Mouse (Mus musculus) right cerebral cortex, postnatal 36 days (tissue): ENCODE data around the gene Dach2.
"Not testable (repeated sequence)": the region's sequence is repeated elsewhere in the genome, so short reads cannot be mapped to it uniquely, and the experiment has no call there.

Experiments used
- DNase-seq, 2 experiments: peaks; one replicate each; pipeline ENCODE4 v3.0.0; 2022; ENCODE audit warnings: low spot score in 2 of 2, mixed read lengths in 1 of 2

Gene Dach2

DNA sequence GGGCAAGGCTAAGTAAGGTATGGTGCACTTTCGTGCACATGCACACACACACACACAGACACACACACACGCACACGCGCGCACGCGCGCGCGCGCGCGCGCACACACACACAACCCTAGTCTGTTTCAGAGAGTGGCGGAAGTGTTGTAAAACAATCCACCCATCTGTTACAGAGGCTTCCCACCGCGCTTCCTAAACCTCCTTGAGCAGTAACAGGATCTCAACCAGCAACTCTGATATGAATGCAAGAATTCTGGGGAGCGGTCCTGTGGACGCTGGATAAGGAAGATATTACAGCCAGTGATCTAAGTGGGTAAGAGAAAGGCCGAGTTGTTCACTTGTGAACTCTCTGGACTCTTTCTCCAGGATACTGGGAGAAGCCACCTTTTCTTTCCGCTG lies at the start of gene Dach2:
Dach2 (plus strand) TSS at position 107 of the 400 bp plus-strand sequence.
- no peak for DNase-seq

DNA sequence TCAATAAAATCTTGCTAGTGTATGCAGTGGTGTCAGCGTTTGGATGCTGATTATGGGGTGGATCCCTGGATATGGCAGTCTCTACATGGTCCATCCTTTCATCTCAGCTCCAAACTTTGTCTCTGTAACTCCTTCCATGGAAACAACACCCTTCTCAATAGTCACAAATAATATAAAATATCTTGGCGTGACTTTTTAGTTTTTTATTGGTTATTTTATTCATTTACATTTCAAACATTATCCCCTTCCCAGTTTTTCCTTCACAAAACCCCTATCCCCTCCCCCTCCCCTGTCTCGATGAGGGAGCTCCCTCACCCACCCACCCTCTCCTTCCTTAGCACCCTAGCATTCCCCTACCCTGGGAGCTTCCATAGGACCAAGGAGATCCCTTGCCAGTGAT lies 44.9 kb upstream of the Dach2 start:
- not testable (repeated sequence) for DNase-seq

DNA sequence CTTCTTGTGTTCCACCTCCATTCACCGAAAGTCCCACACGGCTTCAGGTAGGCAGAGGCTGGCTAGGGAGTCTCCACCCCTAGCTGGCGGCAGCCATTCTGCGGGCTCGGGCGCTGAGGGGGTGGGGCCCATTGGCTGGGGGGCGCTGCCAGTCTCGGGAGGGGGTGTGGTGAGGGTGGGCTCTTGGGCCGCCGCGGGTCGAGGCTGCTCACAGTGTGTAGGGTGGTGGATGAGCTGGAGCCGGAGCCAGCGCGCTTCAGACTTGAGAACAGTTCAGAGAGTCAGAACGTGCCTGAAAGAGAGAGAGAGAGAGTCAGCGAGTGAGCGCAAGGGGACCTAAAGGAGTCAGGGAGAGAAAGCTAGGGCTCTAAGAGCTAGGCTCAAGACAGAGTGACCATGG lies 721 bp downstream of the Dach2 start:
- peak in 1 of 2 experiments; percentile 5 for DNase-seq

DNA sequence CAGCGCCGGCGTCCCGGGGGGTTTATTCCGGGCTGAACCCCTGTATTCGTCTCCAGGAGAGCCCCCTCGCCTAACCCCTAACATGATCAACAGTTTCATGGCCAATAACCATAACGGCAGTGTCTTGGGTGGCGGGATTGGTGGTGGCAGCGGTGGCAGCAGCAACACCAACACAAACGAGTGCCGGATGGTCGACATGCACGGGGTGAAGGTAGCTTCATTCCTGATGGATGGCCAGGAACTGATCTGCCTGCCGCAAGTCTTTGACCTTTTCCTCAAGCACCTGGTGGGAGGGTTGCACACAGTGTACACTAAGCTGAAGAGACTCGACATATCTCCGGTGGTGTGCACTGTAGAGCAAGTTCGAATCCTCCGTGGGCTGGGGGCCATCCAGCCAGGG lies 1.2 kb downstream of the Dach2 start:
- DNase-seq = no peak

DNA sequence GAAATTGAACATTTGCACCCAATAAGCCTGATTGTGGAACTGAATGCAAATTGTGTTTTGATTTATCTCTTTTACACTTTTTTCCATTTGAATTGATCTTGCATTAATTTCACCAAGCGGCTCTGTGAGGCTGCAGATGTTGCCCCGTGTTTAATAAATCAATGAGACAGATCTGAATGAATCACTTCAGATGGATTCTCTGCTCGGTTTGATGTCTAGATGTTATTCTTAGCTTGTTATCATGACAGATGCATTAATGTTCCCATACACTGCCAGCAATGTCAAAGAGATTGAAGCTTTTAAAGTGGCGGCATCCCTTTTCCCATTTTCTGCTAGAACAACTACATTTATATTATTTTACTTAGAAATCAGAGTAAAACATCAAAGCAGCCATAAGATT lies 7.0 kb downstream of the Dach2 start:
- no peak for DNase-seq

DNA sequence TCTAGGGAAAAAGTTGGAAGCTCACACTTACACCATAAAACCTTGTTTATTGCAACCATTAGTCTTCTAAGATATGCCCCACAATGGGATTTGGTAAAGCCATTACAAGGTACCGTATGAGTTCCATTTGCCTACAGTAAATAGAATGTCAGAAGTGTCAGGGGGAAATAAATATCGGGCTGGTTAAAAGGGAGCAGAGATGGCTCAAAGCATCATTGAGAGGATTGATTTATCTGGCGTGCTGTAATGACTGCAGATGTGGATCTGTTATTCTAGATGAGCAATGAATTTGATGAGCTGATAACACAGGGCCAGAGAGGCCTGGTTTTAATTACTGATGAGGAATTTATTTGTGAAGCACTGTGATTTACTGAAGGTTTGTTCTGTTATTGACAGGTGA lies 40.8 kb downstream of the Dach2 start:
- DNase-seq = no peak

DNA sequence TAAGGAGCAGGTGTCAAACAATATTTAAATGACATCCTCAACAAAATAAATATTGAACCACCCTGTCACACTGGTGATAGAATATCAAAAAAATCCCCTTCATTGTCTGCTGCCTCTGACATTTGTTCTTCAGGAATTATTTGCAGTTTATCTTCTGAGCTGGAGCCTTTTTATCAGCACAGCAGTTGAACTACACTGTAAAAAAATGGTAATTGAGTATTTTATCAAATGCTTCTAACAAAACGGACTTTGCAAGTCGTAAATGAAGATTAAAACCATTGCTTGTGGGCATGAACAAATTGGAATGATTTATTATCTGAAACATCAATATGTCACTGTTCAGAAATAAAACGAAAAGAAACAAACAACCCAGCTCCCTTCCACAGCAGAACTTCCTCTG lies 97.1 kb downstream of the Dach2 start:
- no peak for DNase-seq

DNA sequence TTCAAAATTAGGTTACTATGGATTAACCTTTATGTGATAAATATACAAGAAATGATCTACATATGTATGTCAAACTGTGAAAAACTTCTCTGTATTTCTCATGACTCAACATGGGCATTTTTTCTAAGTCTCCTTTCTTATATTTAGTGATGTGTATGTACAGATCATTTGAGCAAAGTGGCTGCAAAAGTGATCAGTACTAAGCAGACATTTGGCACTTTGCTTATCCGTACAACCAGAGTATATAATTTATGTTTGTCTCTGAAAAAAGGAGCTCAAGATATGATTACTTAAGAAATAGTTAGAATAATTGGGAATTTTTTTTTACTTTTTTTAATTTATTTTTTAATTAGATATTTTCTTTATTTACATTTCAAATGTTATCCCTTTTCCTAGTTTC lies 111.4 kb downstream of the Dach2 start:
- no peak for DNase-seq

DNA sequence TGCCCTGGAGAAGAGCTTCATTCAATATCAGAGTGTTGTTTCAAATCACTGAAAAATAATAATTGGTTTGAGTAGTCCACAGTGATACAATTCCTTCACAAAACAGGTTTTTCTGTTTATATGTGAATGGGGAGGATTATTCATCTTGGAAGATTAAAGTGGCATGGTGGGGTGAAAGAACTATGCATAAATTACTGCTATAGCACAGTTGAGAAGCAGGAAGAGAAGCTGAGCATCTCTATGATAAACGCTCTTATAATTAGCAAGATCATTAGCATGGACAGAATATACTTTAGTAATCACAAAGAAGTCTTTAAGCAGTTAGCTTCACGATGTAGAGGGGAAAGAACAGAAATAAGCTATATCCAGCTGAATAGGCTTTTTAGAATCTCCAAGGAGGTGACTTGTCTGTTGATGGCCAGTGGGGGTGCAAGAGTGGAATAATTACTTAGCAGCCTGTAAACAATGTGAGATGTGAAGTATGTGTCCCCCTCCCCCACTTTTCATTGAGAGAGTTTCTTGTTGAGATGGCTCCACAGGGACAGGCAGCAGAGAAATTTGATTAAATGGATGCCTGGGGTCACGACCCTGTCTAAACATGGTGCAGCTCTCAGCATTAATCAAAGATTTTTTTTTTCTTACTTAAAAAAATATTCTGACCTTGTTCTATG lies 124.3 kb downstream of the Dach2 start:
- no peak for DNase-seq

DNA sequence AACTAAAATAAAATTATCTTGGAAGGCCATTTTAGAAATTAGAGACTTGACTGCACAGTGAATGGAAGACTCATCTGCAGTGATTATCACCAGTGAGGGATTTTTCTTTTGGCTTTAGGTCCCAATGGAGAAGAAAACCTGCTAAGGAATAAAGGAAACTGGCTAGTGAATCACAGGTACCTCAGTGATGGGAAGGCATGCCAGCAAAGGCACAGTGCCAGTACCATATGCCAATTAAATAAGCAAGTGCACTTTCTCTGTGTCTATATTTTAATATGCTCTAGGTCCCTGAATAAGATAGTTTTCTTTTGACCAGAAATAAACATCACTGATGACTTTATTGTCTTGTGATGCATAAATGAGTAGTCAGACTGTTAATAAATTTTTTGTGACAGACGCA lies 184.8 kb downstream of the Dach2 start:
- no peak for DNase-seq

DNA sequence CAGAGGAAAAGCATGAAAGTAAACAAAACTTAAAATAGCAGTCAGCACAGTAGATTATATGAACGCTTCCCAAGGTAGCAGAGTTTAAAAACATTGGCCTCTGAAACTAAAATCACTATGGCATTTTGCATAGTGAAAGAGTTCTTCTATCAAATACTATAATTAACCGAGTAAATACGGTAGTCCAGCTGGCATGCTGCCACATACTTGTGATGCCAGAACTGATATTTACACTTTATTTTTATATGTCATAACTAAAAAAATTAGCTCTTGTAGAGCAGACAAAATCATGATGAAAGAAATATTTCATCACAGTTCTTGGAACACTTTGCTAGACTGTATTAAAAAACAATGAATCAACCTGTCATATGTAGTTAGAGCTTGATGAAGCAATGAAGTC lies 247.8 kb downstream of the Dach2 start:
- no peak for DNase-seq

DNA sequence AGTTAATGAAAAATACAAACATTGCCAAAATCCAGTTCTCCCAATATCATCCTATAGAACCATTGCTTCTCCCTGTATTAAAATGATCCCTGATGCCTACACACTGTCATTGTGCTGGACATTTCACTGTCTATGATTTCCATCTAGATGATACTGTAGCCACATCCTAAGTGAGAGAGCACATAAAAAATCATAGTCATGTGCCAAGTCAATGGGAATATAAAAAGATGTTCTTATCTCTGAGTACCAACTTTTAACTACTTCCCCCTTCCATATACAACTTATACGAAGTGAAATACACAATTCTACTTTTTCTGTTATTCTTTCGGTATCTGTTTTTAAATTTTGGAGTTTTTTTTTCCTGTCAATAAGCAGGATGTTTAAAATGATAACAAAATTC lies 266.6 kb downstream of the Dach2 start:
- no peak for DNase-seq

DNA sequence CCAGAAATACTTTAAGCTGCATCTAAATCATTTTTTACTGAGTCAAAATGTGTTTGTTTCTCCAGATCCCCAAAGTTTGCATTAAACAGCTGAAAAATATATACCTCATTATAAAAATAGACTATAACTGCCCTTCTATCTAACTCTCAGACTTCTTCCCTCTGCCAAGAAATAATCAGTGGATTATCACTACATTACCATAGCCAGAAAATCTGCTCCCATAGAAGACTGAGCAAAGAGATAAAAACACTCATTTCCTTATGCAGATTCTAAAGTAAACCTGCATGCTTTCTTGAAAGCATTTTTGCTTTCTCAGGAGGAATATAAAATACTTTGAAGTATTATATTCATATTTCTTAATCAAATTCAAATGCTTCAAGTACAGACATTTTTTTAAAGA lies 368.8 kb downstream of the Dach2 start:
- no peak for DNase-seq

DNA sequence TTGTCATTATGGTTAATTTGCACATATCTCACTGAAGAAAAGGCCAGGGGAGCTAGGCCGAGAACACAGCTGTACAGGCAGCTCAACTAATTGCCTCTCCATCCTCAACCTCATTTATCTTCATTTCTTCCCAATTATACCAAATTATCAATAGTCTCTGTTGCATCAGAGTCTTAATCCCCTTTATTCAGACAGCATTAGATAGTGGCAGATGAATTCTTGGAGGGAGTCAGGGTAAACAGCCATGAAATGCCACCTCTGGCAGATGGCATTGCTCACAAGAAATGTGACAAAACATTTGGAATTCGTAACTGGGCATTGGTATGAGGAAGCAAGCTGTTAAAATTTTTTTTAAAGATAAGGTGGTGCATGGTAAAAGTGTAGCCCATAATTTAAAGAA lies 389.9 kb downstream of the Dach2 start:
- no peak for DNase-seq

DNA sequence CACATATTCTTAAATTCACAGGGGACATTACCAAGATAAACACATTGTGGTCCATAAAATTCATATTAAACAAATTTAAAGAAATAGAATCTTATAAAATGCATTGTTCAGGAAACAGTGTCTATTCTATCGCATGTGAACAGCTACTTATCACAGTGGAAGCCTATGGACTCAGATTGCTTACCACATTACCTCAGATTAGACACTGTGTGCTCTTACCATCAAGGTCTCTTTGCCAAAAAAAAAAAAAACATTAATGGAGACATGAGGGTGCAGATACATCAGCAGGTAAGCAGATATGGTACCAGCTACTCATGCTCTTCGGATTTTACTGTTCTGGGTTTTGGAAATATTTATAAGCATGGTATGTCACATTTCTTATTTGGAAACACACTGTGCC lies 415.1 kb downstream of the Dach2 start:
- no peak for DNase-seq

DNA sequence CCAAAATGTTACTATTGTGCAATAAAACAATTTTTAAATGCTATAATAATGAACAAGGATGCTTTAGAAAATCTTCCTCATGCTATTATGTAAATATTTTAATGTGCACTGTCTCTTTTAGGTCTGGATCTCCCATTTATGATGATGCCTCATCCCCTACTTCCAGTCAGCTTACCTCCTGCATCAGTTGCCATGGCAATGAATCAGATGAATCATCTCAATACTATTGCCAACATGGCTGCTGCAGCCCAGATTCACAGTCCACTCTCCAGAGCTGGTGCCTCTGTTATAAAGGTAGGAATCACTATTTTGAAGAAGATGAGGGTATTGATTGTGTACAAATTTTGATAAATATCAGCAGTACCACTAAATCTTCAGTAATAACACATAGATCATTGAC lies 426.8 kb downstream of the Dach2 start:
- DNase-seq = no peak

DNA sequence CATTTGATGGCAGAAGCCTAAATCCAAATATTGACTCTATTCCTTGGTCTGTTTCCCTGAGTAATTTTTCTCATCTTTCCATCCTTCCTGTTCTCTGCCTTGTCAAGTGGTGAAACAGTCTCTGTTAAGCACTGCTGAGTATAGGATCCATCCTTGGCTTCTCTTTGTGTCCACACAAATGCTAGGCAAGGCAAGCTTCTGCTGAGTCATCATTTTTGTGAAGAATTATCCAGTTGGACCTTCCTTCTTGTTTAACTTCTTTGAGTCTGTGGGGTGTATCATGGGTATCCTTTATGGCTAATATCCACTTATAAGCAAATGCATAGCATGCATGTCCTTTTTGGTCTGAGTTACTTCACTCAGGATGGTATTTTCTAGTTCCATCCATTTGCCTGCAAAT lies 449.8 kb downstream of the Dach2 start:
- DNase-seq = no peak

DNA sequence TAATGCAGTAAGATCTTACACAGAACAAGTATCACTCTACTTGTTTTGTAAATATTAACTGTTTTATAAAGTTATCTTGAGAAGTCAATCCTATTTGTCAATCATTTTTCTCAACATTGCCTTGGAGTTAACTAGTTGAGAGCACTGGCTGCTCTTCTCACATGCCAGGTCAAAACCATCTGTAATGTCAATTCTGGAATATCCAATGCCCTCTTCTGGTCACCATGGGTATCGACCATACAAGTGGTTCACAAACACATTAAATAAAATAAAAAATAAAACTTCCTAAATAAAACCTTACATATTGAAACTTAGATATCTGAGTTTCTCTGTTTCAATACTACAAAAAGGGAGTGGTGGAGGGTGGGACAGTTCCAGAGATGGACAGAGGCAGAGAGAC lies 495.0 kb downstream of the Dach2 start:
- DNase-seq = no peak

DNA sequence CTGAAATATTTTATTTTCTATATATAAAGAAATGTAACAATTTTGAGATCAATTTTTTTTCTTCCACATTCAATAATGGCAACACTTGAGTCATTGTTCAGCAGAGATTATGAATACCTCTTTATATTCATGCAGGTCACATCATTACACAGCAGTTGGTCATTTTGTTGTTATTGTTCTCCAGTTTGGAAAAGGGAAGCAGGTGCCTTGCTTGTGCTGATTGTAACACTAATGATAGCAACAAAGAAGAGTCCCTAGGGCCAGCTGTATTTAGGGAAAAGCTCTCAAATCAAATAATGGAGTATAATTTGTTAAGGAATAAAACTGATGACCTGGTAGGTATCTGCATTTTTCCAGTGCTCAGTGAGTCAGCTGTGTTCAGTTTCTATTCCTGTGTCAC lies 513.1 kb downstream of the Dach2 start:
- no peak for DNase-seq

DNA sequence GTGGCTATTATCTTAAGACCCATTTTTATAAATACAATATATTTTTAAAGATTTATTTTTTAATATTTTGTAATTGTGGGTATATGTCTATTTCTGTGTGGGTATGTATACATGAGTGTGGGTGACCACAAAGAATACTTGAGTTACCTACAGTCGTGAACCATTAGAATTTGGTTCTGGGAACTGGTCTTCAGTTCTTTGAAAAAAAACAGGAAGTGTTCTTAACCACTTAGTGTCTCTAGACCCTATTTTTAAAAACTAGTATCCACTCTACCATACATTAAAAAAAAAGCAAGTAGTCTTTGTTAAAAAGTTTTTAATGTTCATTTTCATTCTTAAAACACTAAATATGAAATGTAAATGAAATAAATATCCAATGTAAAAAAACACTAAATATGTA lies 529.5 kb downstream of the Dach2 start:
- DNase-seq = no peak

DNA sequence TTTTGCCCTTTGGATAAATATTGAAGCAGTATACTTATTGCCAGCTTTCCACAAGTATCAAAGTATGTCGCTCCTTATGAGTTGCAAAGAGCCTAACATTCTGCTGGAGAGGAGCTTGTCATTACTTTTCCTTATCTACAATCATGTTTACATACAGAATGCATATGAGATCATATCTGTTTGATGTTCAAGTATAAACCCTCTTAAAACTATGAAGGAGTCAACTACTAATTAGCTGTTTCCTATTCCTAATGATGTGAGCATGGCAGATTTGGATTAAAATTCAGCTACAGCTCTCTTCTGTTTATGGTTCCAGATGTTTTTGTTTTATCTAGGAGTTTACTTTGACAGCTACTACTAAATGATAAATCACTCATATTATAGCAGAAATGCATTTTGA lies 535.8 kb downstream of the Dach2 start:
- DNase-seq = no peak

DNA sequence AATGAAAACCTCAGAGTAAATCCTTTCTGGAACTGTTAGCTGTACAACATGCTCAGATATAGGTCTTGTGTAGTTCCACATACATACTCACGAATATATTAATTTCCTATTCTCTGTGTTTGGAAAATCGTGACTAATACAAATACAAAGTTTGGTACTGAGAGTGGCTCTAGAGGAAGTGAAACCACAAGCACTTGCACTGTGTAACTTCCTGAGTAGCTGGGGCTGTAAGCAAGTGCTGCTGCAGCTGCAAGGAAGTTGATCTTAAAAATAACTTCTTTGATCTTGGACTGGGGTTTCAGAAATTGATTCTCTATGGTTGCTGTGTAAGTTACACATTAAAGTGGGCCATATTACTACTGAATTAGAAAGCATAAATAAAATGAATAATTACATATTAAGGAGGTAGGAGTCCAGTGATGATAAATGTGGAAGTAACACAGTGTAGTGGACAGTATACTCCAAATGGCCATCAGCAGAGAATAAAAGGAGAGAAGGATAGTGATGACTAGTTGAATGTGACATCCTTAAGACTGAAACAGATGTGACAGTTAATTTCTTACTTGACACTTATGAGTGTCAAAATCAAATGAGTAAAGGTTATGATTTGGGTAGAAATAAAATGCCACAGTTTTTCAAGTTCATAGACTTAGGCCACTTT lies 570.7 kb downstream of the Dach2 start:
- DNase-seq = no peak
